Comparison of ENCODE assay signal across 12 mouse cellular contexts in the genomic region with DNA sequence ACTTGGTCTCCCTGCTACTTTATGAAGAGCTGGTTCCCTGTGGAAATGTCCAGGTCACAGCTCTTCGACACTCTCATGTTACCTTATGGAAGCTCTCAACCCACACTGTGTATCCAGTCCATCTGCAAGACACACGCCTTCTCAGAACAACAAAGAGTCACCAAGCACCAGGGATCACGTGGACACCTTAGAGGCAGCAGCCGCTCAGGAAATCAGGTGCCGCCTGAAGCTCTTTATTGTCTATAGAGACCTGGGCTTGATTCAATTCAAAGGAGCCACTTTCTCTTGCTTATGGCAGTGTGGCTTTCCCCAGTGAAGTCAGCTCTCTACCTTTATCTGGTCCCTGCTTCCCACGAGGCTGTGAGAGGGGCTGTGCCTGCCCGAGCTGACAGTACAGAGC. TPM values are rescaled to one million over a fixed set of nuclear protein-coding genes. Genes with fewer than 3 reads are reported as not detected.
DNase-seq lines count a peak whose midpoint lies in the region; ATAC-seq and TF ChIP-seq lines count a peak whose summit lies in the region.
"Had no signal": no experiment of that assay in that cellular context is flagged by ENCODE, and none has a peak within 500 bp of the region (broad histone marks: within the 10 kb centered on the region; RNA-seq: fewer than 3 reads in every experiment).

No protein-coding gene starts in this region.

- peaks cover 63% of the 10 kb centered on the region for H3K27me3 ChIP-seq in liver, embryonic 12.5 days (replicated peaks)
- H3K27me3 ChIP-seq in liver, embryonic 14.5 days (ENCODE audit: control insufficient read depth, insufficient read depth, low read length), result peaks cover 33% of the 10 kb centered on the region

- H3K36me3 ChIP-seq in liver, embryonic 12.5 days, result peaks cover 40% of the 10 kb centered on the region
- no peaks in the 10 kb centered on the region for H3K36me3 ChIP-seq in liver, embryonic 14.5 days (replicated peaks; ENCODE audit: control insufficient read depth, insufficient read depth, low read depth)
- H3K36me3 ChIP-seq: embryonic facial prominence, embryonic 13.5 days had no signal

- no peaks in the 10 kb centered on the region for H3K9me3 ChIP-seq in liver, embryonic 12.5 days (replicated peaks)
- no peaks in the 10 kb centered on the region for H3K9me3 ChIP-seq in liver, embryonic 14.5 days (ENCODE audit: control insufficient read depth, low read length)
- H3K9me3 ChIP-seq: embryonic facial prominence, embryonic 13.5 days had no signal

- peak overlapping the region; percentile 80; the same call in 1 of the 2 replicates for H3K9ac ChIP-seq in liver, embryonic 12.5 days
- H3K9ac ChIP-seq in liver, embryonic 14.5 days (replicated peaks), result peak overlapping the region; percentile 37; the same call in 1 of the 2 replicates
- H3K9ac ChIP-seq: embryonic facial prominence, embryonic 13.5 days had no signal

- peaks cover 94% of the 10 kb centered on the region for H3K4me1 ChIP-seq in liver, embryonic 12.5 days
- H3K4me1 ChIP-seq in liver, embryonic 14.5 days (replicated peaks; ENCODE audit: control insufficient read depth in 2 of 2, insufficient read depth in 2 of 2, low read length in 1 of 2), result peaks cover 47 to 48% of the 10 kb centered on the region in 2 experiments

- ATAC-seq in liver, embryonic 12.5 days, result no peak
- no peak for ATAC-seq in liver, embryonic 14.5 days (ENCODE audit: insufficient read depth)
- no peak for ATAC-seq in inflammation-experienced regulatory T-cells, adult 6 months

- 46% methylated on average over 7 of the region's 7 CpGs for WGBS in liver, embryonic 12.5 days (ENCODE audit: insufficient replicate concordance)
- 44% methylated on average over 7 of the region's 7 CpGs for WGBS in liver, embryonic 14.5 days (ENCODE audit: insufficient replicate concordance)

- peak overlapping the region; percentile 63 for H3K27ac ChIP-seq in liver, embryonic 12.5 days
- H3K27ac ChIP-seq in liver, embryonic 14.5 days, result no peak overlapping the region
- H3K27ac ChIP-seq: embryonic facial prominence, embryonic 13.5 days had no signal

- no peak for TF ChIP-seq CTCF in liver, embryonic 14.5 days (IDR thresholded peaks at IDR 0.05; ENCODE audit: low read depth)

- H3K4me2 ChIP-seq in liver, embryonic 12.5 days, result peak overlapping the region; percentile 99; the same call in 1 of the 2 replicates
- no peak overlapping the region for H3K4me2 ChIP-seq in liver, embryonic 14.5 days (ENCODE audit: low read depth)
- H3K4me2 ChIP-seq: embryonic facial prominence, embryonic 13.5 days had no signal

- DNase-seq in liver, result no peak
- DNase-seq in ZHBTc4 (ENCODE audit: low read depth, low spot score), result peak; percentile 62
- no peak for DNase-seq in liver, embryonic 14.5 days (ENCODE audit: low read depth in 3 of 3, low spot score in 3 of 3)
- DNase-seq in thymus, postnatal 14 days, result peak; percentile 57
- no peak for DNase-seq in kidney, postnatal 25 days
- DNase-seq: heart, adult 18-20 months; kidney, postnatal 10 days; lung, postnatal 36 days had no signal

- no peak overlapping the region for H3K4me3 ChIP-seq in liver, embryonic 12.5 days
- H3K4me3 ChIP-seq in liver, embryonic 14.5 days (ENCODE audit: insufficient read depth in 1 of 2, low read depth in 2 of 2, low read length in 2 of 2), result no peak overlapping the region
- H3K4me3 ChIP-seq: embryonic facial prominence, embryonic 13.5 days had no signal

- no peak for TF ChIP-seq EP300 in liver, embryonic 14.5 days (IDR thresholded peaks at IDR 0.05; ENCODE audit: low read depth)

RNA-seq across cellular contexts. Expression of a gene that starts 18.7 kb away (rescaled TPM):
- 7.7 and 8.0 TPM in 2 replicates for polyA plus RNA-seq in liver, embryonic 12.5 days (2016; fragmentation: Nextera tagmentation; extraction: Ambion mirVana)
- 1.8 and 1.9 TPM in 2 replicates for polyA plus RNA-seq in liver, embryonic 14.5 days (2012; rRNA removed)
- 3.3 and 5.0 TPM in 2 replicates for polyA plus RNA-seq in liver, embryonic 14.5 days (2014; fragmentation: Nextera tagmentation; extraction: Ambion mirVana)
- under 1 TPM; 0.31 to 0.54 (median 0.52) TPM for polyA plus RNA-seq in inflammation-experienced regulatory T-cells, adult 6 months (2017; shearing (Covaris generic))

RNA-seq across cellular contexts. Expression of a gene that starts 57.6 kb away (rescaled TPM):
- not detected in 2 replicates for polyA plus RNA-seq in liver, embryonic 12.5 days (2016; fragmentation: Nextera tagmentation; extraction: Ambion mirVana)
- 0.03 TPM in 1 of 2 replicates, not detected in the other for polyA plus RNA-seq in liver, embryonic 14.5 days (2012; rRNA removed)
- polyA plus RNA-seq in liver, embryonic 14.5 days (2014; fragmentation: Nextera tagmentation; extraction: Ambion mirVana), result not detected in 2 replicates
- polyA plus RNA-seq in inflammation-experienced regulatory T-cells, adult 6 months (2017; shearing (Covaris generic)), result not detected
- polyA plus RNA-seq: embryonic facial prominence, embryonic 13.5 days; frontal cortex, adult 2 months had no signal

Comparison
In these comparisons a context has a peak if more than half of its experiments do, and no peak if none do; other contexts are left out.
1. DNase-seq: peak in ZHBTc4 (single experiment) and thymus, postnatal 14 days (single experiment); none in liver (single experiment), liver, embryonic 14.5 days (0 of 3) and kidney, postnatal 25 days (0 of 2).